Mouse (Mus musculus): Measurements from ENCODE around the gene H2al2a.

- TF ChIP-seq CHD2 (IDR thresholded peaks at IDR 0.05; ENCODE audit: low read depth, low read length): no peak
- no peak for TF ChIP-seq ZC3H11A (IDR thresholded peaks at IDR 0.05; ENCODE audit: borderline replicate concordance, low read depth, low read length)
- no peak for TF ChIP-seq ZNF384 (IDR thresholded peaks at IDR 0.05; ENCODE audit: low read depth, low read length)
- no peak for TF ChIP-seq HCFC1 (IDR thresholded peaks at IDR 0.05; ENCODE audit: borderline replicate concordance, insufficient read depth, low read length)
These were observed 49.0 kb upstream of the H2al2a start for GRCm38 (mm10) chr2:18045781-18046181.

All from ES-E14 (cell line).